Mouse (Mus musculus) retina, adult 2 months (tissue): ENCODE measurements around the gene Sfxn2.
A peak's percentile ranks its signal among the peaks of the same experiment; 100 is the strongest.

ENCODE experiments used
- DNase-seq: peaks from one replicate; pipeline ENCODE4 v3.0.0-alpha.2; 2012; ENCODE audit warnings: low read depth, low spot score

The Sfxn2 gene

DNA sequence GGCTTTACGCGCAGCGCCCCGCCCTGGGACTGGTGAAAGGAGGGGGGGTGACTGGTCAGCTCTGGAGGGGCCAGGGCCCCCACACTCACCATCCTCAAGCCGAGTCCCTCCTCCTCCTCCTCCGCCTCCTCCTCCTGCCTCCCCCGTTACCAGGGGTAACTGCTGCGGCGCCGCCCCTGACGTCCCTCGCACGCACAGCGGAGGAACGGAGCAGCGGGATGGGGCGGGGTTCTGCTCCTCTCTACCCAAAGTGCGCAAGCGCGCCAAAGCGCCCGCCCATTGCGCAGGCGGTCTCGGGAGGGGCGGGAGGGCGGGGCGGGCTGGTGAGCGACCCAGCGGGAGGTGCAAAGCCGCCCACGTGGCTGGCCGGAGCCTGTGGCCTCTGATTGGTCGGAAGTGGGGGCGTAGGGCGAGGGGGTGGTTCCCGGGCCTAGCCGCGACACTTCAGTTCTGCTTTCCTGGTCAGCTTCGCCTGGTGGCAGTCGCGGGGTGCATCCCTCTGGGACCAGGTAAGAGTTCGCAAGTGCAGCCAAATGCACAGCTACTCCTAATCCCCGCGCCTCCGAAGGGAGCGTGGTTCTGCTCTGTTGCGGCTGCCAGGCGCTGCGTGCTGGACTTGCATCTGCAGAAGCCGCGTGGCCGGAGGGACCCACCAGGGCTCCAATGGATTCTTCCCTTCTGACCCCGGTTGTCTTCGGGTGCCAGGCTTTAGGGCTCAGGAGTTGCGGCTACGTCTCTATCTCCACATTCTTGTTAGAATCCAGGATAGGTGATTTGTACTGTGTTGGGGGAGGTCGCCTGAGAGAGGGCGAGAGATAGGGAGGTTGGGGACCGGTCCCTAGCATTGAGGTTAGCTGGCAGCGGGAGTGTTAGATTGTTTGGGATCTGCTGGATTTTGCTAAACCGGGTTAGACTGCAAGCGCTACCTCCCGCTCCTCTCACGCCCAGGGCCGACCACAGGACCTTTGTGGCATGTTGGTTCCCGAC is at the start of gene Sfxn2, which contains the start of gene Arl3:
Sfxn2 (plus strand) TSS at position 415 of the 987 bp plus-strand sequence.
Arl3 (minus strand) TSS at position 248 of the 987 bp plus-strand sequence.
- DNase-seq, result peak; percentile 96

DNA sequence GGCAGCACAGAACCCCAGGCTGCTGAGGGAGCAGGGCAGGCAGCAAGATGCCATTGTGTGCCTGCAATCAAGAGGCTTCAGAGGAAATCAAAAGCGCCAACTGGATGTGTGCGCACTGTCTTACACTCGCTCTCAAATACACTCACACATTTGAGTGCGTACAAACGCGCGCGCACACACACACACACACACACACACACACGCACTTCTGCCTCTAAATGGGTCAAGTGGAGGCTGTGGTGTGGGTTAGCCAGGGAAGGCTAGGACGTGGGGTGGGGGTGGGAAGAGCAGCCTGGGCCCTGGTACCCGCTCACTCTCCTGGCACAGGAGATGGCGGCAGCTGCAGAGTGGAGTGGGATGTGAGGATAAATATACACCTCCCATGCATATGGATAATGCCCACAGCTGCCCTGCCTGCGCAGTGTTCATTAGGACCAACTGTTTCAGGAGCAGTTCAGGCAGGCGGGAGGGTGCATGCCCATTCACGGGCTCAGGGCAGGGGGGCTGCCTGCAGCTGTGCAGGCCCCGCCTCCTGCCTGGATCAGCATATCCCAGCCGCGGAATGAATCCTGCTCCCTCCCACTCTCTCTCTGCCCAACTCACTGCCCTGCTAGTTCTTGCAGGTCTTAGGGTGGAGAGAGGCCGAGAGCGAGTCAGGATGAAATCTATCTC is 49.5 kb upstream of the Sfxn2 start:
- no peak for DNase-seq

DNA sequence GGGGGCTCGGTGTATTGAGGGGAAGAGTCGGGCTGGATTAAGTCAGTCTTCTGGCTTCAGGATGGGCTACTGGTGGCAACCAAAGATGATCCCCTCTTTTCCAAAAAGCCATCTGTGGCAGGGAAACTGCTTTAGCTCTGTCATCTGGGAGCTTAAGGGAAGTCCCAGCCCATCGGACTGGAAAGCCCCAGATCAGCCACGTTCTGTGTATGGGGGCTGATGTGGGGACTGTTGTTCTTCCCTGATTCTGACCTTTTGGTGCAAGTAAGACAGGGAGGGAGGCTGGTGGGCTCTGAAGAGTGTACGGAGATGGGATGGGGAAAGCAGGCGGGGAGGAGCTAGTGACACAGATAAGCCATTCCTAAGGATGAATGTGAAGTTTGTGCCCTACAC is 49.0 kb upstream of the Sfxn2 start:
- DNase-seq, result no peak

DNA sequence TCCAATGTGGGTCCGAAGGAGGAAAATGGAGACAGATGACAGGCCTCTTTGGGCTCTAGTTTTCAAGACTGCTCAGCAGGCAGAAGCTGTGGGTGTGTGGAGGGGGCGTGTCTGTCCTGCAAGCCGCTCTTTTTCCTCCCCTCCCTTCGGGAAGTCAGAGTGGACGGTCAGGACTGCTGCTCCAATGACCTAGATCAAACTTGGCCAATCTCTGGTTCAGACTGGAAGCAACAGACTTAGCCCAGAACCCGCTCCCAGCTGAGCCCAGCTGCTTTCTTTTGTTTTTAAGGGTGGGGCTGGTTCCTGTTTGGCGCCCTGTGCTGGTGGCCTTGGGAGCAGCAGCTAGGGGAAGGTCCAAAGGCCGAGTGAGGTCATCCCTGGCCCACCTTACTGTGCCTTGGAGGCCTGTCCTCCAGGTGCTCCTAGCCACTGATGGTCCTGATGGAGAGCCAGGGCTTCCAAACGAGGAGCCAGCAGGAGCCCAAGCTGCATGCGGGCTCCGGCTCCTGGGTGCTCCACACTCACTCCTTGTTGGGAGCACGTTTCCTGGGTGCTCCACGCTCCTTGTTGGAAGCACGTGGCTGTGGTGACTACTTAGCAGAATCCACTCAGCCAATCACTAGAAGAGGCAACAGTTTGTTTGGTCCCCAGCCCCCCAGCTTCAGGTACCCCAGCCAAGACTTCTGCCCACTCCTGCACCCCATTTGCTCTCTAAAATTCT is 48.4 kb upstream of the Sfxn2 start:
- no peak for DNase-seq

DNA sequence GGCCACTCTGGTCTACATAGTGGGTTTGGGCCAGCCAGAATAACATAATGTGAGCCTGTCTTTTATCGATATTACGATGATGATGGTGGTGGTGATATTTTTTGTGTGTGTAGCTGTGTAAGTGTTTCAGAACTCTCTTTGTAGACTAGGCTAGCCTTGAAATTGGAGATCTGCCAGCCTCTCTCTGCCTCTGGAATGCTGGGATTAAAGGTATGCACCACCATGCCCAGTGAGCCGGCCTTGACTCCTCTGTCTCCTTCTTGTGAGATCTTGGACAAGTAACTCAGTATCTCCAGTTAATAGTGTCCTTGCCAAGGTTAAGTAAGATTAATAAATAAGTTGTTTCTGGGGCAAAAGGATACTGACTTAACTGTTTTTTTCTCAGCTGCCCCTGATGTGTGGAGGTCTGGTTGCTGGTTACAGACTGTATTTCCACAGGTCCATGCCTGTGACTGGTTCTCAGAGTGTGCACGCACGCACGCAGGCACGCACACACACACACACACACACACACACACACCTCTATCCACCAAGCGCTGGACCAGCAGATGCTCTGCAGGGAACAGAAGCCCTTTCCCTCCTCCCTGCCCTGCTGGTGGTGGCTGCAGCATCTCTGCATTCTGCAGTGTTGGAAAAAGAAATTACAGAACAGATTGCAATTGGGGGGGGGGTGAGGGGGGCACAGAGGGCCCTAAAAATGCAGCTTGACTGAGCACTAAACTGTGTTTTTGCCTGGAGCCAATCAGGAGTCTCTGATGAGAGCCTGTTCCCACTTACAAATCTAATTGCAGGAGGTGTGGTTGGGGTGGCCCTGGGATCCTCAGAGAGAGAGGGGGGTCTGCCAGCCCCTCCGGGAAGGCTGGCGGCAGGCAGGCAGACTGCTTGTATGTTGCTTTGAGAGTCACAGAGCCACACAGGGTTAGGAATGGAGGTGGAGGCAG is 47.2 kb upstream of the Sfxn2 start:
- no peak for DNase-seq

DNA sequence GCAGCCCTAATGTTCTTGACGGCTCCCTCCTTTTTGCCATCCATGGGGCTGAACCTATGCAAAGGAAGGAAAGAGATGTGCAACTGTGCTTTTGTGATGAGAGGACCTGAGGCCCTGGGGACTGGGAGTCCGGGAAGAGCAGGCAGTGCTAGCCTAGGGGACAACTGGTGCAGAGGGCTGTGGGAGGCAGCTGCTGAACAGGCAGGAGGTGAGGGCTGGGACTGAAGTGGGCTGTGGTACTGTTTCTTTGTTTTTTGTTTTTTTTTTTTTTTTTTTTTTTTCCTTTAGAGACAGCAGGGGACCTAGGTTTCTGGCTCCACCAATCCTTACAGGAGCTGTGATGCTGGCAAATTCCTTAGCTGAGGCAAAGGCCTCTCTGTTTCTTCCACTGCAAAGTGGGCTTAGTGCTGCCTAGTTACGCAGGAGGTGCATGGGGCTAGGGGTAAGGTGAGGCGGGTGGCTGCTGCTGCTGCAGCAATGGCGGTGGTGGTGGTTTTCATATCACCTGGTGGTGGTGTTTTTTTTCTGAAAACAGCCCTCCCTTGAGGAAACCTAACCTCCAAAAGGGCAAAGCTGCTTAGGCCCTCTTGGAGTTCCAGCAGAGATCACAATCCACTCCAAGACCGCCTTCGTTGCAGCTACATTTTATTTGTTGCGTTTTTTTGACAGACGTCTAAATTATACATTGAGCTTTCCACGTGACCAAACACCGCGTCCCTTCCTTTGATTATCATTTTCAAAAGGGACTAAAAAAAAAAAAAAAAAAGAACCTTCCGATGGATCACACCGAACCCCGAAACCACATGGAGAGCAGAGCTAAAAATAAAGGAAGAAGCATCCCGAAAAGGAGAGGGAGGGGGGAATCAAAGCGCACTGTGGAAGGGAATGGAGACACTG is 45.3 kb upstream of the Sfxn2 start:
- DNase-seq, result no peak

DNA sequence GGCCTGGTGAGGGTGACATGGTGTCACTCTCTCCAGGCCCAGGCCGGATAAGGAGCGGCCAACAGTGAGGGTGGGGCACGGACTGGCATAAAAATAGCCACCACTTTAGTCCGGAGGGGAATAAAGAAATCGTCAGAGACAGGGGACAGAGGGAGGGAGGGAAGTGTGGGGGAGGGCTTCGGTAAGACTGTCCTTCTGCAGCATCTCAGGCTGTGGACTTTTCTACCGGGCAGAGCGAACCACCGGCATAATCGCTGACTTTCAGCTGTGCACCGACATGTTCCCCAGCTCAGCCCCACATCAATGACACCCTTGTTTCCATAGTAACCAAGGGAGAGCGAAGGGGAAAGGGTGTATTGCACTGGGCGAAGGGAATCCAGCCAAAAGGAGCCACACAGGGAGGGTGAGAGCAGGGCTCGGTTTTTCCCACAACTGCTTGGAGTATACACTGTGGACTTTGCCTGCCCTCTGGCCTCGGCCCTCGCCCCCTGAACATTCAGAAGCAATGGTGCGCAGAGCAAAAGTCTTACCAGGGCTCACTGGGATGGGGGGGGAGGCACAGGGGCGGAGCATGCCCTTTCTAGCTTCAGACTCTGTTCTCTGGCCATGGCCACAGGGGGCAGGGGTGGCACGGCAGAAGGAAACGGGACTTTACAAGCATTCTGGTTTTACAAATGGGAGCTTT is 44.5 kb upstream of the Sfxn2 start:
- DNase-seq, result no peak

DNA sequence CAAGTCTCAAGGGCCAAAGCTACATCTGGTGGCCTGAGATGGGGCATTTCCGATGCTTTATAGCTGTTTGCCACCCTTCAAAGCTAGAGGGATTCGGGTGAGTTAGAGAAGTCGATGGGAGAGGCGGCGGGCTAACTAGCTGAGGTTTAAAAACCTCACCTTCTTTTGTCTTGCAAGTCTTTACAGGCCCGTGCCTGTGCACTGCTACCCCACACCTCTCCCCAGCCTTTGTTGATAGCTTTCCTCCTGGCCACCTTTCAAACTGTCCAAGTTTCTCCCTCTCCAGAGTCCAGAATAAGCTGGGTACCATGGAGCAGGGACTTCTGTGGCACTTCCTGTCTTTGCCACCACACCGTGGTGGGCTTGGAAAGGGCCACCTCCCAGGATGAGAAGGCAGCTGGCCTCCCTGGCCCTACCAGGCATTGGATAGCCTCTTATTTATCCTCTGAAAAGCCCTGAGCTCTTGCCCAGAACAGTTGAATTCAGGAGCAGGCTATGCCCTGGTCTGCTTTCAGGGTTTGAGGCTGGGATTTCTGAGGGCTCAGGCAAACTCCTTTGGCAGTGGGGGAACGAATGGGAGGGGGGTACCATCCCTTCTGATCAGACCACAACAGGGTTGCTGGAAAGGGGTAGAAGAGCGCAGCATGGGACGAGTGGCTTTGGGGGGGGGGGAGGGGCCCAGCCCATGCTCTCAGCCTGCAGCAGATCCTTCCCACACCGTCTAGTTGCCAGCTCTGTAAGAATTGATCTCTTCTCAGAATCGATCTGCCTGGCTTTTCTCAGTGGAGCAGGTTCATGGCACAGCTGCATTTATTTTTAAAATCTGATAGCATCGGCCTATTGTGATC is 43.3 kb upstream of the Sfxn2 start:
- DNase-seq, result no peak

DNA sequence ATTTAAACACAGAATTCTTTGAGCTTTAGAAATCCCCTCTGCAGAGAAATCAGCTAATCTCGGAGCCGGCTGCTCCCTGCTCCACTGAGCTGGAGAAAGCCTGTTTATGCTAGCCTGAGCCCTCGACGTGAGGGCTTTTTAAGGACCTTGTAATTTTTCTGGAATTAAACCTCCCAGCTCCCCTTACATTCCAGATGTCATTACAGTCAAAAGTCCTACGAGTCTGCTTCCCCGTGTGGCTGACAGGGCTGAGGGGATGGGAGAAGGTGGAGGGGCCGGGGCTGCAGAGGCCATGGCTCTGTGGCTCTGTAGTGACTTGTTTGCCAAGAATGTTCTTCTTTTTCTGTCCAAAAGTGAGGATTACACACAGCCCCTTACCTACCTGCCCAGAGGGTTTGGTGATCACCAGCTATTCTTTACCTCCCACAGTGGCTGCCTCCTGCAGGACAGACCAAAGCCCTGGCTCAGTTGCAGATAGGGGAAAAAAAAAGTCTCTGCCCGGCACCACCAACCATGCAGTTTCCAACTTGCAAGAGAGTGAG is 42.6 kb upstream of the Sfxn2 start:
- DNase-seq, result no peak

DNA sequence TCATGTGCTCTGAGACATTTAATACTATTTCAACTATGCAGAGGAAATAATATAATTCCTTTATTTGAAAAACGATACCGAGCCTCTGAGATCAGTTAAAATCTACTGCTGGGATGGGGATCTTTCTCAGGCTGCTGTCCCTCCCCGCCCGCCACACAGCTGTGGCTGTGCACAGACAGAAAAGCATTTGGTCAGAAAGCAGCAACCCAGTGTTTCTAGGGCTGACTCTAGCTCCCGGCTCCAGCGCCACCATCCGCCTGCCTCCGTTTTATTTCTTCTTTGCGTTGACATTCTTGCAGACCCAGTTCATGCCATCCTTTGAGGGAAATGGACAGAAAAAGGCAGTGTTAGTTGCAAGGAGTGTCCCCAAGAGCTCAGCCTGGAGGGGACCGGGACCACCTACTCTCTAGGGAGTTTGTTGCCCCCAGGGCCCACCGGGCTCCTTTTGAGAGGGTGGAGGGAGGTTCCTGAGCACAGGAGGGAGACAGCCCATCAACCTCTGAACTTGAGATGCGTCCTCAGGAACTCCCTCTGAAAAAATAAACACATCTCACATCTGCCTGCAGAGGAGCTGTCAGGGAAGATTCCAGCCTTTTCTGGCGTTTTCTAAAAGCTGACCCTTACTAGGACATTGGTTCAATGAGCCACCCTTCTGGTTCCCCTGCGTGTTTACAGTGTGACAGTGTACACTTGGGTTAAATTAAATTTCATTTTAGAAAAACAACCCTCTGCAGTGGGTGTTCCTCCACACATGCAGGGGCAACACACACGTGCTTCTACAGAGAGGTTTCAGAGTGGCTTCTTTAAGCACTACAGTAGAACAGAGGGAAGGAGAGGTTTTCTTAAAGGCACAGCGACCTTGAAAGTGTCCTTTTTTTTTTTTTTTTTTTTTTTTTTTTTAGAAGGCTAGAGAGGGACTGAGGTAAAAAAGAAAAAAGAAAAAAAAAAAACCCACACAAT is 41.8 kb upstream of the Sfxn2 start:
- no peak for DNase-seq

DNA sequence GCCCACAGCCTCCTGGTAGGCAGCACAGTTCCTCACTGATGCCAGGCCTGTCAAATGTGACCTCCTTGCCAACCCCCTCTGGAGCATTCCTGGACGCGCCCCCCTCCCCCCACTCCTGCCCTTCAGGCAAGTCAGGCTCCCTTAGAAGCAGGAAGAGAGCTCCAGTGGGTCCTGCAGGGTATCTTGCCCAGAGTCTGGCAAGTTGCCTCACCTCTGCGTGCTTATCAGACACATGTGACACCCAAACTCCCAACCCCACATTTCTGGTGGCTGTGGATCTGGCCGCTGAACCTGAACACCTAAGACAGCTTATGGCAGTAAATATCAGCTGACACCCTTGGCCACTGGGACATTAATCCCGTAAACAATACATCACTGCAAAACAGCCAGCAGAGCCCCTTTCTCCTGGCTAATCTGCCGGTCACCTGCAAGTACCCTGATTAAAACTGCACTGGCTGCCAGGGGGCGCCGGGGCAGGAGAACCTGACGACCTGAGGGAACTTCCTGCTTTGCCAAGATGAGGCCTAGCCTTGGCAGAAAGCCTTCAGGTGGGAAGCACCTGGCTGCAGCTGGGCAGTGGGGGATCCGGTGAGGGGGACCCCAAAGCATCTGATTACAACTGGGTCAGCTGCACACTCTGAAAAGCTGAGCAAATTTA is 41.0 kb upstream of the Sfxn2 start:
- peak; percentile 62 for DNase-seq

DNA sequence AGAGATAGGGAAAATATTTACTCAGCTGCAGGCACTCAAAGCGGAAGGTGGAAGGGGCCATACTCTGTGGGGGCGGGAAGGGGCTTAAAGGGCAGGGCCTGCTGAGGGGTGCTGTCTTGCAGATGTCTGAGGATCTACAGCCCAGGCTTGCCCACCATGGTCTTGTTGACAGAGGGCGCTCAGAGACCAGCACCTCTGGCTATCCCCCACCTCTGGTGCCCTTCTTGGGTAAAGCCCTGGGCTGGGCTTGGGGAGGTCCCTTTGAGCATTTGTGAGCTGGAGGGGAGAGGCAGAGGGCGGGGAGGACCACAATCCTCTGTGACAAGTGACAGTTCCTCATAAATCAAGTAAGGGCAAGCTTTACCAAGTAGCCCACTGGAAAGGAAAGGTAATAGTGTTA is 40.1 kb upstream of the Sfxn2 start:
- no peak for DNase-seq

DNA sequence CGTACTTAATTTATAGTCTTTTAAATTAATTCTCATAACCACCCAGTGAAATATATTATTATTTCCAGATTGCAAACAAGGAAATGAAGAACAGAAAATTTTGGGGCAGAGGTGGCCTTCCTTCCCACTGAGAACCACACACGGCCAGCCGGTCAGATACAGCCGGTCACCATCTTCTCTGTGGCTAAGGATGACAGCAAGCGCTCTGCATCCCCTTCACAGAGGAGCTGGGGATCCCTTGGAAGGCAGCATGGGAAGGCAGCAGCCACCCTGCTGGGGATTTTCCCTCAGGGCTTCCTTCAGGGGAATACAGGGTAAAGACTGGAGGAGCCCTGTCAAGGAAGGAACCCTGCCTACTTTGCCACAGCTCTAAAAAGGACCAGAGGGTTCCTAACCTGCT is 39.6 kb upstream of the Sfxn2 start:
- no peak for DNase-seq

DNA sequence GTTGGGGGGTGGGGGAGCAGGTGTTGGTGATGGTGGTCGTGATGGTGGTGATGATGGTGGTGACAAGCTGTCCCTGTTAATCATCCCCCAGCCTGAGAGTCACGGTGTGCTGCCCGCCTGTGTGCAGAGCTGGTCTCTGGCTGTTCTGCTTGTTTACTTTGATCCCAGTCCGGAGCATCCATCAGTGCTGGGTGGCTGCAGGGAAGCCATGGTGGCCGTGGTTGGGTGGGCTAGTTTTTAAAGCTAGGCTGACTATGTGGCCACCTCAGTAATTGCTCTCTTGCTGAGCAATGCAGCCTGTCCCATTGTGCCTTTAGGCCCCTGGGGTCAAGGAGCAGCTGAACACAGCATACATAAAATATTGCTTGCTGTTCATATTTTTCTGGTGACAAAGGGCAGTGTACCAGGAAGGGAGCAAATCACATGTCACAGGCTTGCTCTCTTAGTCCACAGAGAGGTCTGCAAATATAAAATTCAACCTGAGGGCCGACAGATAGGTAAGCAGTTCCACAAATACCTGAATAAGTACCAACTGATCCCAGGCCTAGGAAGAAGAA is 38.5 kb upstream of the Sfxn2 start:
- no peak for DNase-seq

DNA sequence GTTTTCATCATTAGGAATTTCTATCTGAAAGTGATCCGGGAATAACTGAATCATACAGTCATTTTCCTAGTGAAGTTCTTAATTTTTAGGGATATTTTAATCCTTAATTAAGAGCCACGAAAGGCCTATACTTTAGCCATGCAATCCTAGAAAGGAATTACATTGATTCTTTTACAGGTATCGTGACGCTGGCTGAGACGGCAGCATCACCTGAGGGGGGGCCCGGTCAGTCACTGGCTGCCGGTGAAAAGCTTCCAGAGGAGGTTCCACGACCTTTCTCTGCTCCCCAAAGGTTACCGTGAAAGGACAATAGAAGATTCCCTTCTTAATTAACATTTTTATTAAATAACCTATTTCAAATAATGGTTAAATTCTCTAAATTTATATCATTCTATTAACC is 35.8 kb upstream of the Sfxn2 start:
- no peak for DNase-seq

DNA sequence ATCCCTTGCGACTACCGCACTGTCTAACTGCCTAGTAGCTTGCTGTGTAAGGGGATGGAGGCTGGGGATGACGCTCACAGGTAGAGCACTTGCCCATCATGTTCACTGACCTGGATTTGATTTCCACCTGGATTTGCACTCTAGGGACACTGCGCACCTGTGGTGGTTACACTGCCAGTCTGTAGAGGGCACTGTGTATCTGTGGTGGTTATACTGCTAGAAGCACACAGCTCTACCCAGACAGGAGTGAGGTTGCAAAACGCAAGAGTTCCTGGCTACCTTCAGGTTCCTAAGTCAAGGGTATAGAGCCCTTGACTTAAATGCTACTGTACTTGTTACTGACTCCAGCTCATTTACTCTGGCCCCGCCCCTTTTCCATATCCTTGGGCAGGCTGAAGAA is 35.0 kb upstream of the Sfxn2 start:
- no peak for DNase-seq
